Mouse (Mus musculus) kidney, postnatal 0 days (tissue): ENCODE measurements at regions not wholly inside any gene's neighbourhood (a gene's known extent, or its start where the extent isn't known, plus 50 kb on each side); places are given as distances from the start of the nearest gene placed in this dataset.

ENCODE experiments used
- ATAC-seq: fragments of 200-750 bp; cut with Nextera tagmentation; replicated peaks from 2 replicates; pipeline ENCODE4 v1.8.0; 2017; ENCODE audit warnings: low read depth, moderate number of reproducible peaks, moderate TSS enrichment, moderate library complexity; ENCODE audit not compliant: low FRiP score
- DNase-seq: peaks from one replicate; pipeline ENCODE4 v3.0.0-alpha.2; 2016; ENCODE audit warnings: low spot score
- H3K27ac ChIP-seq: fragments of 300-500 bp; sonication (generic); 2 replicates; pipeline ENCODE4 v1.5.1; 2014; ENCODE audit warnings: mild to moderate bottlenecking
- H3K27me3 ChIP-seq: fragments of 300-500 bp; sonication (generic); 2 replicates; pipeline ENCODE4 v1.6.1; 2014; ENCODE audit warnings: low read length, mixed read lengths; ENCODE audit not compliant: insufficient read depth
- H3K36me3 ChIP-seq: fragments of 300-500 bp; sonication (generic); 2 replicates; pipeline ENCODE4 v1.6.1; 2014; ENCODE audit warnings: low read length, mixed read lengths; ENCODE audit not compliant: insufficient read depth
- H3K4me1 ChIP-seq: fragments of 300-500 bp; sonication (generic); replicated peaks from 2 replicates; pipeline ENCODE4 v1.6.1; 2014; ENCODE audit warnings: antibody characterized with exemption, low read length, mixed read lengths; ENCODE audit not compliant: insufficient read depth
- H3K4me2 ChIP-seq: fragments of 300-500 bp; sonication (generic); 2 replicates; pipeline ENCODE4 v1.6.1; 2014; ENCODE audit warnings: mild to moderate bottlenecking, low read length, moderate library complexity, mixed read lengths
- H3K4me3 ChIP-seq: fragments of 300-500 bp; sonication (generic); replicated peaks from 2 replicates; pipeline ENCODE4 v1.5.1; 2014; ENCODE audit warnings: low read depth, low read length
- H3K9ac ChIP-seq: fragments of 300-500 bp; sonication (generic); 2 replicates; pipeline ENCODE4 v1.6.1; 2014; ENCODE audit warnings: low read depth, low read length
- H3K9me3 ChIP-seq: fragments of 300-500 bp; sonication (generic); replicated peaks from 2 replicates; pipeline ENCODE4 v1.6.1; 2016; ENCODE audit warnings: low read length, inconsistent platforms, mixed read lengths
- CTCF ChIP-seq: IDR thresholded peaks from 2 replicates; pipeline ENCODE4 v1.5.1; 2016; ENCODE audit warnings: antibody characterized with exemption, low read depth, mild to moderate bottlenecking, moderate library complexity
- WGBS: fragments of 180-500 bp; shearing (Covaris S2); extraction: QIAGEN DNeasy Blood & Tissue Kit; methylation state at CpG from one replicate; pipeline ENCODE4 v1.1.7; 2014; 5-methylcytosine and 5-hydroxymethylcytosine counted together

DNA sequence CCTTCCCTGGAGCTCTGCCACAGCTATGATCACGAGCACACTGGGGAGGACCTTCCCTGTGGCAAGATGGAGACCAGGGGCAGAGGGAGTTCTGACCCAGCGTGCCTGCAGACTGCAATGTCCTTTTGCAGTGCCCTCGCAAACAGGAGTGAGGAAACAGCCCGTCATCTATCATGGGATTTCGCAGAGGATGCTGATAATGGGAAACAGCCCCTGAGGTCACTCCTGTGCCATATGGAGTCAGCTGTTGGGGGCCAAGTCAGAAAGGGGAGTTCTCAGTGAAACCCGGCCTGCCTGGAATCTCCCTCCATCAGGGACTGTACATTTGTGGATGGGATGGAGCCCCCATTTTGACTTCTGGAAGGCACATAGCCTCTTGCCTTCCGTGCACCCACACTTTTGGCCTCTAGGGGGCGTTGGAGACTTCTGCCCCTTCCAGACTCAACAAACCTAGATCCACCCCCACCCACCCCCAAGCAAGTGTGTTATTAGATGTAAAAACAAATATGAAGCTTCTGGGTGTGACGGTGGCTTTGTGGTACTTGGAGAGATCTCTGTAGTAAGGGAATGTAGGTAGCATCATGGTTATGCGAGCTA is 98.1 kb downstream of the Kdr start:
- Histone ChIP-seq H3K4me2 (no peak overlapping the region), H3K9me3 (no peaks in the 10 kb centered on the region), H3K27me3 (no peaks in the 10 kb centered on the region), H3K36me3 (no peaks in the 10 kb centered on the region), H3K4me1 (peaks cover 18% of the 10 kb centered on the region), H3K4me3 (no peak overlapping the region), H3K27ac (no peak overlapping the region), H3K9ac (no peak overlapping the region)
- 58% methylated on average over 10 of the region's 10 CpGs for WGBS
- ATAC-seq (no peak; the same call in 1 of the 2 replicates), DNase-seq (peak; percentile 40)
- TF ChIP-seq CTCF: peak; percentile 38

DNA sequence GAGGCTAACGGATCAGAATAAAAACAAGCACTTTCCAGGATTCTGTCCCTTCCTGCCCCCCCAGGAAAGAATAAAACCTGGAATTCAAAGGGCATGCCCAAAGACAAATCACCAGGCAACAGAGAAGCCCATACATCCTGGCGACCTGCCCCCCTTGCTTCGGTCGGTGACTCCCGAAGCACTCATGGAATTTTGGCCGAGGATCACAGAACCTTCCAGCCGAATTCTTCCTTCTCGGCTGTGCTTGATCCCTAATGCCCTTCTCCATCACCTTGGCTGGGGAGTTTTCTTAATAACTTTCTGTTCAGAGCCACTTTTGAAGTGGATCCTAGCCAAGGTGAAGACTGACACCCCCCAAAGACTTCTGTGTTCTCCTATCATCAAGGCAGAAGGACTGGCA is 99.9 kb downstream of the Kdr start:
- DNase-seq (peak; percentile 43), ATAC-seq (no peak)
- no peaks in the 10 kb centered on the region for H3K27me3 ChIP-seq
- H3K36me3 ChIP-seq: no peaks in the 10 kb centered on the region
- H3K4me2 ChIP-seq: no peak overlapping the region
- H3K4me1 ChIP-seq: peaks cover 18% of the 10 kb centered on the region
- H3K4me3 ChIP-seq: no peak overlapping the region
- 49% methylated on average over 8 of the region's 8 CpGs for WGBS
- no peak overlapping the region for H3K9ac ChIP-seq
- H3K9me3 ChIP-seq: no peaks in the 10 kb centered on the region
- no peak for TF ChIP-seq CTCF
- H3K27ac ChIP-seq: no peak overlapping the region

DNA sequence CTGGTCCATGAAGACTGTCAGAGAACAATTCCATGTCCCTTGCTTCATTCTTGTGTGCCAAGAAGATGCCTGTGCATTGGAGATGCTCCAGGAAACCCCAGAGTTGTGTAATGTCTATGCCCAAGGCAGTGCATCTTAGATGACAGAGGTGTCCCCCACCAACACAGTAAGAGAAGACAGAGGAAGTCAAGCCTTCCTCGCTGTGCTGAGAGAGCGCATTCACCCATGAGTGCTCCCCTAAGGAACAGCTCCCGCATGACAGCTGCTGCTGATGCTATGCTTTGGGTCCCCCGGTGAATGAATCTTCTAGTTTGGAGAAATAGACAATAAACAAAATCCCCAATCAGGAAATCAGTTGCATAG is 100.7 kb downstream of the Kdr start:
- H3K27ac ChIP-seq: no peak overlapping the region

DNA sequence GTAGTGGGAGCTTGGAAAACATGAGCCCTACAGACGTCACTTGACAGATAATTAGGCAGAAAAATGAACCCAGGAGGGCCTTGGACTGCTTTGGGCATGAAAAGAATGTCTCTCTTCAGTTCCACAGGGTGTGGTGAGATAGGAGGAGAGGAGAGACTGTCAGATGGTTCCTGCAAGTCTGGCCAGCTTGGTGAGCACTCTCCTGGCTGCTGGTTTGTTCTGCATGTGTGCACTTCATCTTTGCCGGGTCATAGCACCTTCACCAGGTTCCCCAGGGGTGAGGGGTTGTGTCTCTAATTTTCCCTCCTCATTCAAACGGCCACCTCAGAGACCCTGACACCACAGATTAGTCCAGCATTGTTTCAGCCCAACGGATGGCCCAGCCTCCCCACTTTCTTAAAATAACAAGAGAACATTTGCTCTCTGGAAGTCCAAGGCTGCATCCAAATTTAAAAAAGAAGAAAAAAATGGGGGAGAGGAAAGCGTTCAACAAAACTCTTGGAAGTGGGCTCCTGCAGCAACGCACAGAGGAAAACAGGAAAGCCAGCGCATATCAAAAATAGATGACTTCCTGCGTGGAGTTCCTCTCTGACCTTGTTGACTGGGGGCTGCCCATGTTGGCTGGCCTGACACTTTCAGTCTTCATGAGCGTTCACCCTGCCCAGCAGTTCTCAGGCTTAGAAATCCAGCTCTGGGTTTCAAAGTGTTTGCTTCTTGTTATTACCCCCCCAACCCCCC is 101.2 kb downstream of the Kdr start:
- 39% methylated on average over 9 of the region's 9 CpGs for whole genome bisulfite sequencing
- no peak for TF ChIP-seq CTCF
- peak; percentile 46 for DNase-seq
- Histone ChIP-seq H3K4me2 (no peak overlapping the region), H3K27me3 (no peaks in the 10 kb centered on the region), H3K4me1 (peaks cover 18% of the 10 kb centered on the region), H3K27ac (0 out of 2 replicates have a peak overlapping the region, but pooled peaks have one; percentile 47), H3K9ac (no peak overlapping the region), H3K4me3 (no peak overlapping the region), H3K36me3 (no peaks in the 10 kb centered on the region), H3K9me3 (no peaks in the 10 kb centered on the region)
- no peak for ATAC-seq

More for the DNA sequence above, 100.7 kb downstream of the Kdr start:
- no peak for TF ChIP-seq CTCF
- WGBS: 65% methylated on average over 4 of the region's 4 CpGs
- no peak overlapping the region for H3K4me2 ChIP-seq
- peaks cover 18% of the 10 kb centered on the region for H3K4me1 ChIP-seq
- H3K9ac ChIP-seq: no peak overlapping the region
- no peak for ATAC-seq
- H3K9me3 ChIP-seq: no peaks in the 10 kb centered on the region
- H3K27me3 ChIP-seq: no peaks in the 10 kb centered on the region
- no peak overlapping the region for H3K4me3 ChIP-seq
- no peak for DNase-seq
- H3K36me3 ChIP-seq: no peaks in the 10 kb centered on the region

DNA sequence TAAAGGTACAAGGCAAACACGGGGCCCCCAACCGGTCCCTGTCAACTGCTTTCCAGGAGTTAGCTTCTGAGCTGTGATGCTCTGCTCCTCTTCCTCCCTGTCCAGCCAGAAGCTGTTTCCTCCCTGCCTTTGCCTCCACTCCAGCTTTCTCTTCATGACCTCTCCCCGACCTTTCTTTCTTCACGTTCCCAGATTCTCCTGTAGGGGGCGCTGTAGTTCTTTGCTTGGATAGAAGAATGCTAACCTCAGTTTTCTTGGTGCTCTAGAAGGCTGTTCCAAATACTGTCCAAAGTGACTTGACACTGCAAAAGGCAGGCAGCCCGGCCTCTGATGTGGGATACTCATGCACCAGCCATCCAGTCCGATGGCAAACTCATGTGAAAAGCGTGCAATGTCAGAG is 107.1 kb downstream of the Kdr start:
- H3K27ac ChIP-seq: no peak overlapping the region
- 23% methylated on average over 8 of the region's 8 CpGs for WGBS
- 0 out of 2 replicates have a peak, but pooled peaks have one; percentile 36 for ATAC-seq

DNA sequence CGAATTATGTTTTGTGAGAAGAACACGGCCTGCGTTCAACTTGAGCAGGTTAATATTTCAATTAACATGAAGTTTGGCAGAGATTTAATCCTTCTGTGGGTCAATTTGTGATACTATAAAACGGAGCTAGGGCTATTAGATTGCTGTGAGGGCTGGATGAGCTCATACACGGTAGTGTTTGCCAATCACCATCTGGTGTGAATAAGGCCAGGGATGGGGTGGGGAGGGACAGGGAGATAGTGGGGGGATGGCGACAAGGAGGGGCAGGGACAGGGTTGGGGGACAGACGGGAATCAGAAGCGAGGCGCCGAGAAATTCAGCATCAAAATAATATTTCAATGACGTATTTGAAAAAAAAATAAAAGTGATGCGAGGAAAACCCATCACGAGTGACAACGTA is 107.6 kb downstream of the Kdr start:
- Histone ChIP-seq H3K9me3 (no peaks in the 10 kb centered on the region), H3K36me3 (no peaks in the 10 kb centered on the region), H3K27ac (no peak overlapping the region), H3K9ac (no peak overlapping the region), H3K27me3 (no peaks in the 10 kb centered on the region), H3K4me1 (no peaks in the 10 kb centered on the region), H3K4me2 (no peak overlapping the region), H3K4me3 (no peak overlapping the region)
- DNase-seq (no peak), ATAC-seq (no peak)
- 76% methylated on average over 14 of the region's 14 CpGs for WGBS
- no peak for TF ChIP-seq CTCF

More for the DNA sequence above, 107.1 kb downstream of the Kdr start:
- TF ChIP-seq CTCF: peak; percentile 96
- peak; percentile 91 for DNase-seq
- no peaks in the 10 kb centered on the region for H3K9me3 ChIP-seq
- no peak overlapping the region for H3K4me3 ChIP-seq
- no peaks in the 10 kb centered on the region for H3K27me3 ChIP-seq
- no peak overlapping the region for H3K4me2 ChIP-seq
- H3K36me3 ChIP-seq: no peaks in the 10 kb centered on the region
- H3K9ac ChIP-seq: no peak overlapping the region
- no peaks in the 10 kb centered on the region for H3K4me1 ChIP-seq
